In the genomic region with DNA sequence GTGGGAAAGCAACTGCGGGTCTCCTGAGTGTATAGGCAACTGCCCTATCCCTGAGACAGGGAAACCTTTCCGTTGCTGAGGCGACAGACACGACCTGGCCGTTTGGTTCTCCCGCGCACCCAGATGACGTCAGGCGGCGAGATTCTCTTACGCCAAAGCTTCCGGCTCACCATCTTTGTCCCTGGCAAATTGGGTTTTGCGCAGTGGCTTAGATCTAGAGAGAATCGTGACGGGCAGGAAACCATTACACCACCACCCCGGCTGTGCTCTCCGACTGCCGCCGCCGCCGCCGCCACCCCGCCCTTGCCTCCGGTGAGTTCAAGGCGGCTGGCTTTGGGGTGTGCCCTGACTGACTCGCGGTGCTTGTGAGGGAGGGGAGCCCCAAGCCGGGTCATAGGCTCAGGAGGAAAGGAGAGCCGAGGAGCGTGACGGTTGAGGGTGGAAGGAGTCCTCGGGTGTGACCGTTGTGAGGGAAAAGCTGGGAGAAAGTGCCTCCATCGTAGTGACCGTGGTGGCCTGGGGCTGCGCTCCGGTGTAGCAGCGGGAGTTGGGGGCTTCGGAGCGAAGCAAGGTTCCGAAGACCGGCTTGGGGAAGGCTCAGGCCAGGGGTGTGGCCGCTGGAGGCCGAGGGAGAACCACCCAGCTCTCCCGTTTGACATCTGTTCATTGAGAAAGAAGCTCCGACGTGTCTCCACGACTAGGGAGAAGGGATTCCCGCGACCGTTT, we compare ENCODE assay signal across 8 mouse cellular contexts. TPM values are rescaled to one million over a fixed set of nuclear protein-coding genes. Genes with fewer than 3 reads are reported as not detected.
DNase-seq lines count a peak whose midpoint lies in the region; ATAC-seq lines count a peak whose summit lies in the region.

TSS of gene Pex12 (minus strand) at position 61 of the 726 bp plus-strand sequence.

- H3K9me3 ChIP-seq in hindbrain, embryonic 14.5 days (ENCODE audit: control insufficient read depth, low read length): no peaks in the 10 kb centered on the region

- H3K4me3 ChIP-seq in hindbrain, embryonic 14.5 days (replicated peaks; ENCODE audit: low read length): peak within 1 kb of the TSS; percentile 80

- under 1% methylated on average over 51 of the region's 51 CpGs for WGBS in hindbrain, embryonic 14.5 days

- peaks cover 29% of the 10 kb centered on the region for H3K4me1 ChIP-seq in hindbrain, embryonic 14.5 days (replicated peaks; ENCODE audit: control insufficient read depth, insufficient read depth, low read length)

- DNase-seq in R1 (ENCODE audit: low read depth, low spot score): peak; percentile 98
- peak; percentile 98 for DNase-seq in cerebellum, postnatal 25 days
- DNase-seq in frontal cortex, postnatal 25 days (ENCODE audit: low spot score in 2 of 2): peak; percentile 88 to 95
- peak; percentile 100 for DNase-seq in hindbrain, embryonic 14.5 days (ENCODE audit: low spot score)
- DNase-seq in layer of hippocampus, postnatal 36 days: peak; percentile 92 to 93
- peak; percentile 97 for DNase-seq in lung, postnatal 36 days
- DNase-seq in retina, postnatal 1 day: peak; percentile 98
- DNase-seq in urinary bladder, adult 18-20 months (ENCODE audit: low spot score in 2 of 2): peak; percentile 90

- peak; percentile 78 for ATAC-seq in hindbrain, embryonic 14.5 days (ENCODE audit: low FRiP score)

- H3K27ac ChIP-seq in hindbrain, embryonic 14.5 days: peak within 1 kb of the TSS; percentile 94

- peak within 1 kb of the TSS; percentile 90 for H3K9ac ChIP-seq in hindbrain, embryonic 14.5 days

- peak within 1 kb of the TSS; percentile 63 for H3K4me2 ChIP-seq in hindbrain, embryonic 14.5 days (replicated peaks)

- no peaks in the 10 kb centered on the region for H3K36me3 ChIP-seq in hindbrain, embryonic 14.5 days (replicated peaks; ENCODE audit: control insufficient read depth, insufficient read depth)

- no peaks in the 10 kb centered on the region for H3K27me3 ChIP-seq in hindbrain, embryonic 14.5 days (ENCODE audit: control insufficient read depth, insufficient read depth, low read length)

RNA-seq across cellular contexts. Expression of gene Pex12, which starts in this region (rescaled TPM):
- polyA plus RNA-seq in hindbrain, embryonic 14.5 days (2014; fragmentation: Nextera tagmentation; extraction: Ambion mirVana): 14.9 and 15.1 TPM in 2 replicates
- total RNA-seq in layer of hippocampus, postnatal 36 days (2021): 1 to 10 TPM; 7.9 to 9.9 TPM

Comparison
In these comparisons a context has a peak if more than half of its experiments do, and no peak if none do; other contexts are left out.
1. Peak in every context shown above with its lines: DNase-seq, ATAC-seq, H3K4me3 ChIP-seq and H3K27ac ChIP-seq.